Mouse (Mus musculus): Measurements from ENCODE around the gene Oaf.

Gene Oaf

DNA sequence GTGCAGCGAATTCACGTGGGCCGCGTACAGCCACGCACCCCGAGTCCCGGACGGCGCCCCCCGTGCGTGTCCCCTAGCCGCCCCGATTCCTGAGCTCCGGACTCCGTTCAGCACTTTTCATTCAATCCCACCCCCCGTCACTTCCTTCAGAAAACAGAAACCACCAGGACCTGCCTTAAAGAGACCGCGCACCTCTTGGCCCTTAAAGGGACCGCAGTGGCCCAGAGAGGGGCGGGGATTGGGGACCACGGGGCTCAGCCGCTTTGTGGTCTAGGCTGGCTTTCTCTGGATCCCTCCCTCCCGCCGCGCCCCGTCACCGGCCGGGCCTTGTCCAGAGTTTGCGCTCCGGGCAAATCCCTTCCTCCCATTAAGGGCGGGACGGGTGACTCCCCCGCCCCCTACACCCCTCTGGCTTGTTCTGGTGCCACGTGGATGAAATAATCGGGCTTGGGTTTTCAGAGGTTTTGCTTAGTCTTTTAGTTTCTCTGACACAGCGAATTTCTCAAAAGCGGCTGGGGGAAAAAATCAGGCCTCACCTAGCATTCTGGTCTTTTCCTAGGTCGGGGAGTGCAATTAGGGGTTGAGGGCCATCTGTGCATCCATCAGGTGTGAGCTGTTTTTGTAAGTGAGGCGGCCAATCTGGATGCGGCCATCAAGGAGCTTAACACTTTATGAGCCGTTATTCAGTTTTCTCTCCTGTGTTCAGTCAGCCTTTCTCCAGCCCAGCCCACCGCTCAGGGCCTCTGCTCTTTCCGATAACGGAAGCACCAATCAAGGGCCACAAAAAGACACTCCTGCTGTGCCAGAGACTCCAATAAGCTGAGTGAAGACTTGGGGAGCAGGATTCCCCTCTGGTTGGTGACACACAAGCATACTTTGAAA, at the start of gene Oaf:
Gene Oaf (minus strand): TSS at position 200 of the 882 bp plus-strand sequence.
- peak; percentile 95 for DNase-seq (ENCODE audit: low spot score)

GRCm38 (mm10) chr9:43286870-43287269, 47.2 kb upstream of the Oaf start:
- DNase-seq (ENCODE audit: low spot score) = peak; percentile 64

DNA sequence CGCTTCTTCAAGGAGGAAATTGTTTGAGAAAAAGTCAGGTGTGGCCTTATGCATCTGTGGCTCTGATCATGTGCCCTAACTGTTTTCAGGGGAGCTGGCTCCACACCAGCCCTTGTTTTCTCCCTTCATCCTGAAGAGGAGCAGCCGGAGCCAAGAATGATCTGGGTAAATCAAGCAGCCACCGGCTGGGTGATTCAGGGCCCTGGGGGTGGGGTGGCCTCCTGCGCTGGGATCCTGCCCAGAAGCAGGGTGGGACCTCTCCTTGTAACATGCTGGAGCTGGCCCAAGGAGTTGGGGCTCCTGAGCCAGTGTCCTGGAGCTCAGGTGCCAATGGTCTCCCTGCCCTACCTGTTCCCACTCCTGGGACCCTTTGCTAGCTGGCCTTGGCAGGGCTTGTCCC, 45.6 kb upstream of the Oaf start:
- DNase-seq (ENCODE audit: low spot score) = no peak

- peak; percentile 77 for DNase-seq (ENCODE audit: low spot score)
These were observed 44.6 kb upstream of the Oaf start for GRCm38 (mm10) chr9:43284284-43284683.

DNA sequence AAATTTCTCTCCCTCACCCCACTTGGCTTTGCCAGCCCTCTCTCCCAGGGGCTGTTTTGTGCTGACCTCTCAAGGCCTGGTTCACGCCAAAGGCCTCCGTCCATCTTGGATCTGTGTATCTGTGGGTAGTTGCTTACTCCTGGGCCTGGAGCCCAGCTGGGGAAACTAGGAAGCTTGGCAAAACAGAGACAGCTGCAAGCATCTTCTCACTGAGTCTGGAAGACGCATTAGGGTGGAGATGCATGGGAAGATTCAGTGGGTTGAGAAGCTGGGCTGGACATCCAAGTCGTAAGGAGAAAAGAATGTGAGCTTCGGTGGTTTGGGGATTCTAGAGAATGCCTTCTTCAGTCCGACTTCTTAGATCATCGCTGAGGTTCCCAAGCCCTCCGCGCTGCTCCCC, 34.0 kb upstream of the Oaf start:
- no peak for DNase-seq (ENCODE audit: low spot score)

- DNase-seq (ENCODE audit: low spot score) = no peak
These were observed 32.2 kb upstream of the Oaf start for GRCm38 (mm10) chr9:43271761-43272518.

DNA sequence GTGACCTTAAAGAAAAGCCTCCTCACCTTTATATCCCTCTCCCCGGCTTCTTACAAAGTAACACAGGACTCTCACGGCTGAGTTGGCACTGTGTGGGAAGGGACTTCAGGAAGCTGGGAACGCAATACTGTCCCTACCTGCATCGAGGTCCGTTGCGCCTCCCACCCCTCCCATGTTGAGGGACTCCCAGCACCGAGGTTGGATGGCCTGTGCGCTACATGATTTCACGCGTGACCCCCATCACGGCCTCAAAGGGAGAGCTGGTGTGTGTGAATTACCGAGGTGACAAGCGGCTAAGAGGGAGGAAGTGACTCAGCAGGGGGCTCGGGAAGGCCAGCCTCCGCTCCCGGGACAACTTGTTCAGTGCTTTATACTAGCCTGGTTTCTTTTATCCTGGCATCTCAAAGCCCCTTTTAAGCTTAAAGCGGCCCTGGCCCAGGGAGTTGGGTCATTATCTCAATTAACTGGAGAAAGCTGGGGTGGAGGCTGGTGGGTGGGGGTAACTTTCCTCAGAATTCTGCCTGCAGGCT, 31.1 kb upstream of the Oaf start:
- no peak for DNase-seq (ENCODE audit: low spot score)

DNA sequence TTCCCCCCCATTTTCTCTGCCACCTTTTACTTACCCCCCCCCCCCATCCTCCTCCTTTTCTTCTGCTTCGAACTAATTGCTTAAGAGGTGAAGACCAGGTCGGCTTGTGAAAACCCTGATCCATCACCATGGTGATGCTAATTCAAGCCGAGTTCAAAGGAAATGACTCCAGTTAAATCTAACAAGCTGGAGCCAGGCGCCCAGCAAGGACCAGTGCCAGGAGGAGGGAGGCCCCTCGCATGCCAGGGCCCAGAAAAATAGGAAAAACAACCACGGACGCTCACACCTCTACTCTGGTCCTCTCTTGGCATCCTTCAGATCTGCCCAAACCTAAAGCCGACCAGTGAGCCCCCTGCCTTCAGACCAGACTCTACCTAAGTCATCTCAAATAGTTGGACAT, 29.5 kb upstream of the Oaf start:
- DNase-seq (ENCODE audit: low spot score) = no peak

DNA sequence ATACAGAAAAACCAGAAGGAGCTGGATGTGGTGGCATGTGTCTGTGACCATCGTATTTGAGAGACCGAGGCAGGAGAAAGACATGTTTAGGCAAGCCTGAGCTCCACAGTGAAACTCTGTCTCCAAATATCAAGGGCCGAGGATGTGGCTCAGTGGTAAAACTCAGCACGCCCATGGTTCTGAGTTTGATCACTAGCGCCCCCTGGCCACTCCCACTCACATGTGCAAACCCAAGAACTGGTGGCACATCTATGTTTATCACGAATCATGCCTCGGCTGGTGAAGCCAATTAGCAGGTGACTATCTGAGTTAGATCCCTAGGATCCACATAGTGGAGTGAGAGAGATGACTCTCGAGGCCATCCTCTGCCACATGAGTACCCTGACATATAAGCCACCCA, 27.6 kb upstream of the Oaf start:
- no peak for DNase-seq (ENCODE audit: low spot score)

- DNase-seq (ENCODE audit: low spot score) = no peak
These were observed 25.5 kb upstream of the Oaf start for GRCm38 (mm10) chr9:43265194-43265593.

GRCm38 (mm10) chr9:43263946-43264451, 24.3 kb upstream of the Oaf start:
- peak; percentile 92 for DNase-seq (ENCODE audit: low spot score)

- peak; percentile 41 for DNase-seq (ENCODE audit: low spot score)
These were observed 23.3 kb upstream of the Oaf start for GRCm38 (mm10) chr9:43262811-43263550.

DNA sequence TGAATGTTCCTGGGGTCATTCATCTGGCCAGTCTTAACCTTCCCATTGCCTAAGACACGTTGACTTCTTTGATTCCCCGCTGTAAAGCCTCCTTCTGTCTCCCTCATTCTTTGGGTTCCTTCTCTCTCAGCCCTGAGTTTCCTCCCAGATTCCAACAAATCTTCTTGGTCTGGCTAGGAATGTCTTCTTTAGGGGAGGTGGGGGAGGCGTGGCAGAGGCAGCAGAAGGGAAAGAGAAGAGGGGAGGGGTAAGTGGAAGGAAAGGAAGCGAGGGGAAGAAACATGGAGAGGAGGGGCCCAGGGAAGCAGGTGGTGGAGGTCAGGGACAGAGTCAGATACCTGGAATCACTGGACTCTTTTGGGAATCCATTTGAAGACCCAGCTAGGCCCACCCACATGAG, 22.7 kb upstream of the Oaf start:
- DNase-seq (ENCODE audit: low spot score) = peak; percentile 60

DNA sequence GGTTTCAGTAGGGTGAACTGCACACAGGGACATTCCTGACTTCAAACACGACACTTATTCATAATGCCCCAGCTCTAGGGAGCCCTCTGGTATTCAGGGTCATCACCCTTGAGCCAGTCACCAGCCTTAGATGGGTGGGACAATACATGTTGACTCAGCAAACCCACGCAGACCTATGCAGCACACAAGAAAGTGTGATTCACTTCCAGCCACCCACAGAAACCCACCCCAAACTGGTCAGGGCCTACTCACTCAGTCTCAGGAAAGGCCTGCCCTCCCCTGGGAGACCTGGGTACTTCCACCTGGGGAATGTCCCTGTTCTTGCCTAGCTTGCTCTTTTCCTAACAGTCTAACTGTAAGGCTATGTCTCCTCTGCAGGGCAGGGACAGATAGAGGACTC, 22.2 kb upstream of the Oaf start:
- no peak for DNase-seq (ENCODE audit: low spot score)

GRCm38 (mm10) chr9:43261124-43261907, 21.6 kb upstream of the Oaf start:
- peak; percentile 68 for DNase-seq (ENCODE audit: low spot score)

GRCm38 (mm10) chr9:43260661-43261060, 20.9 kb upstream of the Oaf start:
- DNase-seq (ENCODE audit: low spot score) = no peak

DNA sequence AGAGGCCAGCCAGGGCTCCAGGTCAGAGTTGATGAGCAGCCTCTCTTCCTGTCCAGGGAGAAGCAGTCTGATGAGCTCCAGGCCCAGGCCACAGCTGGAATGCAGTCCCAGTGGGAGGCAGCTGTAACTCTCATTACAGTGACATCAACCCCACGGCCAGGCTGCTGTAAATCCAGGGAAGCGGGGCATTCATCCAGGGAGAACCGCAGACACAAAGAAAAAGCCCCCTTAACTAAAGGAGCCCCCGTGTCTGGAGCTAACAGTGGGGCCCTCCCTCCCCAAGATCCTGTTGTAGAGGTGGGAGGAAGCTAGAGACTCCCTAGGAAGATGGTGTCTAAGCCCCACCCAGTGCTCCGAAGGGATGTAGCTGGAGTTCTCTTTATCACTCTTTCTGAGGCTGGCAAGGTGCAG, 13.6 kb upstream of the Oaf start:
- peak; percentile 71 for DNase-seq (ENCODE audit: low spot score)

DNA sequence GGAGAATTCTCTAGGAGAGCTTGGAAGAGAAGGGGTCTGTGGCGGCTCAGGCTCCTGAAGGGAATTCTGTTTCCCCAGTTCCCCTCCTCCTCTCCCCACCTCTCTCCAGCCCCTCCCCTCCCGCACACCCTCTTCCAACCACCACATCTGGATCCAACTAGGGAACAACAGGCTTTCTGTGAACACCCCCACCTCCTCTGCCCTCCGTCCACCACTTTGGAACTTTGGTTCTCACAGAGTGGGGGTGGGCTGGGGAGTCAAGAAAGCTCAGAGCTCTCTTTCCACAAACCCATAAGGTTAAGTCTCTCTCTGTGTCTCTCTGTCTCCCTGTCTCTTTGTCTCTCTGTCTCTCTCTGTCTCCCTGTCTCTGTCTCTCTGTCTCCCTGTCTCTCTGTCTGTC, 13.1 kb upstream of the Oaf start:
- DNase-seq (ENCODE audit: low spot score) = peak; percentile 50

GRCm38 (mm10) chr9:43251786-43252185, 12.1 kb upstream of the Oaf start:
- no peak for DNase-seq (ENCODE audit: low spot score)

GRCm38 (mm10) chr9:43246738-43247180, 7.0 kb upstream of the Oaf start:
- DNase-seq (ENCODE audit: low spot score) = peak; percentile 68
